Mouse (Mus musculus): Measurements from ENCODE around the gene Fezf2. TPM values are rescaled to one million over a fixed set of nuclear protein-coding genes. Genes with fewer than 3 reads are reported as not detected.

Fezf2 gene
- polyA plus RNA-seq, 1 experiment: 23.6 TPM

DNA sequence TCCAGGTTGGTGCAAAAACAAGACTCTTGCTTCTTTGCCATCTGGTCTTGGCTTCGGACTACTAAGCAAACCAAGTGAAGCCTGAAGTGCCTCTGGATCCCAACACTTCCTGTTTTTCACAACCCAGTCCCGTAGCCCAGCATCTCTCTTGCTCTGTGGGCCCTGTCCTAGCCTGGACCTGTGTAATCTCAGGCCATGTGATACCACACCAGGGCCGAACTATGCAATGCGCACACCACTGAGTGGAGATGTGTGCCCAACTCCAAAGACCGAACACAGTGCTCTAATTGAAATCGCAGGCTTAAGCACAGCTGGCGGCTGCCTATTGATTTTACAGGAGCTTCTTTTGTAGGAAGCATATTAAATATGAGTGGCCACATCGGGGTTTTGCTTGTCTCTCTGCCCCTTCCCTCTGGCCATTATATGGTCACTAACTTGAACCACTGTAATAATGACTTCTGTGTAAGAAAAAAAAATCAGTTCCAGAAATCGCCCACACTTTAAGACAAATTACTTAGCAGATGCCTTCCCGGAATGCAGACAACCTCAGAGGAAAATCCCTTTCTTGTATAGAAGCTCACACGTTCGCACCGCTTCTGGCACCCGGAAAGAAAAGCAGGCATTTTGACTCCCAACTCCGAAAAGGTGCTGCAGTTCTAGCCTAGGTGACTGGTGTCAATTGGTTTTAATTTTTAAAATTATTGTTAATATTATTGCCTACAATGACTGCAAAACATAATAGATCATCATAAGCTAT lies 1.5 kb upstream of the Fezf2 start:
- H3K27me3 ChIP-seq (ENCODE audit: control insufficient read depth, insufficient read depth, low read length): peaks cover 4% of the 10 kb centered on the region; the same call in 1 of the 2 replicates
- 16% methylated on average over 15 of the region's 15 CpGs for WGBS

GRCm38 (mm10) chr14:12346865-12347600 lies 956 bp downstream of the Fezf2 start:
- Histone ChIP-seq H3K27ac (ENCODE audit: control insufficient read depth, insufficient read depth, low read length) (no peak overlapping the region), H3K4me3 (ENCODE audit: control insufficient read depth, insufficient read depth, low read length) (no peak overlapping the region), H3K27me3 (ENCODE audit: control insufficient read depth, insufficient read depth, low read length) (peaks cover 7% of the 10 kb centered on the region; the same call in 1 of the 2 replicates), H3K36me3 (ENCODE audit: control insufficient read depth, insufficient read depth, low read length) (no peaks in the 10 kb centered on the region), H3K4me1 (replicated peaks; ENCODE audit: control insufficient read depth, insufficient read depth, low read length) (no peaks in the 10 kb centered on the region)
- DNase-seq: no peak
- 7% methylated on average over 26 of the region's 26 CpGs for WGBS
- TF ChIP-seq POLR2A (IDR thresholded peaks at IDR 0.05; ENCODE audit: control insufficient read depth, extremely low read depth, insufficient read depth, low read length, poor library complexity) (no peak), CTCF (IDR thresholded peaks at IDR 0.05; ENCODE audit: borderline replicate concordance, control insufficient read depth, extremely low read depth, insufficient read depth, low read length, poor library complexity) (no peak)

More for the DNA sequence above, 1.5 kb upstream of the Fezf2 start:
- Histone ChIP-seq H3K36me3 (ENCODE audit: control insufficient read depth, insufficient read depth, low read length) (no peaks in the 10 kb centered on the region), H3K27ac (ENCODE audit: control insufficient read depth, insufficient read depth, low read length) (no peak overlapping the region), H3K4me1 (replicated peaks; ENCODE audit: control insufficient read depth, insufficient read depth, low read length) (no peaks in the 10 kb centered on the region), H3K4me3 (ENCODE audit: control insufficient read depth, insufficient read depth, low read length) (no peak overlapping the region)
- no peak for TF ChIP-seq CTCF (IDR thresholded peaks at IDR 0.05; ENCODE audit: borderline replicate concordance, control insufficient read depth, extremely low read depth, insufficient read depth, low read length, poor library complexity)
- no peak for TF ChIP-seq POLR2A (IDR thresholded peaks at IDR 0.05; ENCODE audit: control insufficient read depth, extremely low read depth, insufficient read depth, low read length, poor library complexity)
- no peak for DNase-seq

DNA sequence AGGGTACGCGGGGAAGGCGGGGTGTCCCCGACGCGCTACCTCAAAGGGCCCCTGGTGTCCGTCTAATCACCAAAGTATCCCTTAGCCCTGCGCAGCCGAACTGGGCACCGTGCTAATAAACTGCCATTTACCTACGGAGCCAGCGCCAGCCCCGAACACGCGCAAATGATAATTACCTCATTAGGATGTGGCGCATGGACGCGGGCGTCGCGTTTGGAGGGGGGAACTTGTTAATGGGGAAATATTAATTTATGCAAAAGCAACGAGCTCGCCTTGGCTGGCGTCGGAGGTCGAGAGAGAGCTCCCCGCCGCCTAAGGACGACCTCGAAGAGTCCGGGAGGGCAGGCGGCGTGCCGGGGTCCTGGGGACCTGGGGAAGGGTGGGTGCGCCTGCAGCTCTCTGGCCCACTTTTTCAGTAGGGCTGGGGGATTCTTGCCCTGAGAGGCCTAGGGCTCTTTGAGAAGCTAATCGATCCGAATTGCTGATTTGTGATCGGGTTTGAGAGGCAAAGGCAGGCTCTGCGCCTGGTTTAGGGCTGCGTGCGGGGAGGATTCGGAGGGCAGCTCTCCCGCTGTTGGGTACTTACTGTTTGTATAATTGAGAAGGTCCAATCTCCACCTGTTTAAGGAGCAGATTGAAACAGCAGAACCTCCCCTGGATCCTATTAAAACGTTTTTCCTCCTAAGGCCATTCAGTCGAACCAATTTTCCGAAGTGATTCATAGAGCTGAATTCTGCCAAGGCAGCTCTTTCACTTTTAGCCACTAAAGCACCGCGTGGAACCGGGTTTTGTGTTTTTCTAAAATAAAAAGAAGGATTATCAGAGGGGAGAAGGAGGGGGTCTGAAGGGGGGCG lies 1.8 kb downstream of the Fezf2 start:
- no peak for TF ChIP-seq POLR2A (IDR thresholded peaks at IDR 0.05; ENCODE audit: control insufficient read depth, extremely low read depth, insufficient read depth, low read length, poor library complexity)
- no peak for TF ChIP-seq CTCF (IDR thresholded peaks at IDR 0.05; ENCODE audit: borderline replicate concordance, control insufficient read depth, extremely low read depth, insufficient read depth, low read length, poor library complexity)
- Histone ChIP-seq H3K4me1 (replicated peaks; ENCODE audit: control insufficient read depth, insufficient read depth, low read length) (no peaks in the 10 kb centered on the region), H3K36me3 (ENCODE audit: control insufficient read depth, insufficient read depth, low read length) (no peaks in the 10 kb centered on the region), H3K27me3 (ENCODE audit: control insufficient read depth, insufficient read depth, low read length) (peaks cover 7% of the 10 kb centered on the region; the same call in 1 of the 2 replicates), H3K4me3 (ENCODE audit: control insufficient read depth, insufficient read depth, low read length) (no peak overlapping the region), H3K27ac (ENCODE audit: control insufficient read depth, insufficient read depth, low read length) (no peak overlapping the region)
- 4% methylated on average over 50 of the region's 50 CpGs for WGBS
- DNase-seq: no peak

- no peak for DNase-seq
- H3K4me3 ChIP-seq (ENCODE audit: control insufficient read depth, insufficient read depth, low read length): 0 out of 2 replicates have a peak overlapping the region, but pooled peaks have one; percentile 6
- 4% methylated on average over 40 of the region's 40 CpGs for WGBS
- H3K36me3 ChIP-seq (ENCODE audit: control insufficient read depth, insufficient read depth, low read length): no peaks in the 10 kb centered on the region
- H3K27ac ChIP-seq (ENCODE audit: control insufficient read depth, insufficient read depth, low read length): no peak overlapping the region; the same call in 1 of the 2 replicates
- H3K27me3 ChIP-seq (ENCODE audit: control insufficient read depth, insufficient read depth, low read length): peaks cover 8% of the 10 kb centered on the region; the same call in 1 of the 2 replicates
- no peaks in the 10 kb centered on the region for H3K4me1 ChIP-seq (replicated peaks; ENCODE audit: control insufficient read depth, insufficient read depth, low read length)
- TF ChIP-seq CTCF (IDR thresholded peaks at IDR 0.05; ENCODE audit: borderline replicate concordance, control insufficient read depth, extremely low read depth, insufficient read depth, low read length, poor library complexity) (no peak), POLR2A (IDR thresholded peaks at IDR 0.05; ENCODE audit: control insufficient read depth, extremely low read depth, insufficient read depth, low read length, poor library complexity) (no peak)
Observed at GRCm38 (mm10) chr14:12345241-12345921, 2.6 kb downstream of the Fezf2 start.

DNA sequence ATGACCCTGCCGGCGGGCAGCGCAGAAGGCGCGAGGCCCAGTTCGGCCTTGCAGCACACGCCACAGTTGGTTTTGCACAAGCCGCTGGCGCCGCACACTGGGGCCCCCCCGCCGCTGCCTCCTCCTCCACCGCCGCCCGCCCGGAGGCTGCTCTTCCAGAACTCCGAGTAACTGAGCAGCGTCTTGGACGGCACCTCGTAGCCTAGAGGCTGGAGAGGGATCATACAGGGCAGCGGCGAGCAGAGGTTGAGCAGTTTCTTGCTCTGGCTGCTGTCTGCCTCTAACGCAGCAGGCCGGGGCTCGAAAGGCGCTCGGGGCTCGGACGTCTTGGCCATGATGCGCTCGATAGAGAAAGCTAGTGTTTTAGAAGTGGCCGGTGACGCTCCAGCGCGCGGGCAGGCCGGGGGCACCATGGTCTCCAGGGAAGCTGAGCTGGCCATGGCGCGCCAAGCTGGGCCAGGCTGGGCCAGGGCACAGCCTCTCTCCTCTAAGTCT lies 3.2 kb downstream of the Fezf2 start:
- Histone ChIP-seq H3K36me3 (ENCODE audit: control insufficient read depth, insufficient read depth, low read length) (no peaks in the 10 kb centered on the region), H3K27ac (ENCODE audit: control insufficient read depth, insufficient read depth, low read length) (no peak overlapping the region; the same call in 1 of the 2 replicates), H3K27me3 (ENCODE audit: control insufficient read depth, insufficient read depth, low read length) (peaks cover 10% of the 10 kb centered on the region; the same call in 1 of the 2 replicates), H3K4me1 (replicated peaks; ENCODE audit: control insufficient read depth, insufficient read depth, low read length) (no peaks in the 10 kb centered on the region), H3K4me3 (ENCODE audit: control insufficient read depth, insufficient read depth, low read length) (peak overlapping the region; percentile 13; the same call in 1 of the 2 replicates)
- DNase-seq: no peak
- TF ChIP-seq POLR2A (IDR thresholded peaks at IDR 0.05; ENCODE audit: control insufficient read depth, extremely low read depth, insufficient read depth, low read length, poor library complexity) (no peak), CTCF (IDR thresholded peaks at IDR 0.05; ENCODE audit: borderline replicate concordance, control insufficient read depth, extremely low read depth, insufficient read depth, low read length, poor library complexity) (no peak)
- 4% methylated on average over 39 of the region's 39 CpGs for WGBS

Data from thymus, adult 2 months (tissue).